Mouse (Mus musculus): ENCODE data around the gene Irf2.
A peak's percentile ranks its signal among the peaks of the same experiment; 100 is the strongest.

Gene Irf2

DNA sequence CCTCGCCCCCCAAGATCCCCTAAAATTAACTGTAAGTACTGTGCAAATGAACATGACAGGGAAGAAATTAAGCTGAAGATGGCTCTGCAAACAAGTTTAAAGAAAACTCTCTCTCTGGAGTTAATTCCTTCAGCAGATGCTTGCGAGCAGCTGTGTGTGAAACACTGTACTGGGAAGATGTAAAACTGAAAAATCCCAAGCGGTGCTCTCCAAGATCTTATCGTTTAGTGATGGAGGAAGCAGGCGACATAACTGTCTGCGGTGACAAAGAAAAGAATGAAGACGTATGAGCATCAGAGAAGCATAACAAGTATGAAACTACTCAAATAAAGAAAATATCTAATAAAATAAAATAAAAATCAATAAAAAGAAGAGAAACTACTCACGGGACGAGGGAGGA, 18.1 kb downstream of the Irf2 start:
- no peak for DNase-seq (ENCODE audit: low read depth, low spot score)

DNA sequence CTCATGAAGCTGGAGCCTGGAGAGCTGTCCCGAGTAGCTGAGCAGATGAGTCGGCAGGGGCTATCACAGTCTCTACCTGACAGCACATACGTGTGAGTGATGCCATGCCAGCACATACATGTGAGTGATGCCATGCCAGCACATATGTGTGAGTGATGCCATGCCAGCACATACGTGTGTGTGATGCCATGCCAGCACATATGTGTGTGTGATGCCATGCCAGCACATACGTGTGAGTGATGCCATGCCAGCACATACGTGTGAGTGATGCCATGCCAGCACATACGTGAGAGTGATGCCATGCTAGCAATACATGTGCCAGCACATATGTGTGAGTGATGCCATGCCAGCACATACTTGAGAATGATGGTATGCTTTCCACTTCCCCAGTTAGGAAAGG, 18.6 kb downstream of the Irf2 start:
- DNase-seq (ENCODE audit: low read depth, low spot score) = no peak

GRCm38 (mm10) chr8:46758676-46759075, 19.1 kb downstream of the Irf2 start:
- no peak for DNase-seq (ENCODE audit: low read depth, low spot score)

DNA sequence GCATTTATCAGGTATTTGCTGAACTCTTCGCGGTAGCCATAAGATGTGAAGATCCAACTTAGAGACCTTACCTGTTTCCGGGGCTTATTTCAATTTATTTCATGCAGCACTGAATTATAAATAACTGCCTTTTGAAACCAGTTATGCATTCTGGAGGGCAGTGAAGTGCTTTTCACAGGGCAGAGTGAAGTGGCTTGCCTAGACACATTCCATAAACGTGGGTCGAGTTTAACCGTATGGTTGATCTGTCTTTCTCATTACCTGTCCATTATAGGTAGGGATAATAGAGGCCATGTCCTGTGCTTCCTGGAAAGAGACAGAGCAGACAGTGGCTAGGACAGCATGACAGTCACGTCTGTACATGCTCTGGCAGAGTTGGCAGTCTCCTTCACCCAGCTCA, 20.0 kb downstream of the Irf2 start:
- DNase-seq (ENCODE audit: low read depth, low spot score) = no peak

- no peak for DNase-seq (ENCODE audit: low read depth, low spot score)
Measured at GRCm38 (mm10) chr8:46760701-46761100, 21.2 kb downstream of the Irf2 start.

- DNase-seq (ENCODE audit: low read depth, low spot score) = no peak
Measured at GRCm38 (mm10) chr8:46761454-46761853, 21.9 kb downstream of the Irf2 start.

DNA sequence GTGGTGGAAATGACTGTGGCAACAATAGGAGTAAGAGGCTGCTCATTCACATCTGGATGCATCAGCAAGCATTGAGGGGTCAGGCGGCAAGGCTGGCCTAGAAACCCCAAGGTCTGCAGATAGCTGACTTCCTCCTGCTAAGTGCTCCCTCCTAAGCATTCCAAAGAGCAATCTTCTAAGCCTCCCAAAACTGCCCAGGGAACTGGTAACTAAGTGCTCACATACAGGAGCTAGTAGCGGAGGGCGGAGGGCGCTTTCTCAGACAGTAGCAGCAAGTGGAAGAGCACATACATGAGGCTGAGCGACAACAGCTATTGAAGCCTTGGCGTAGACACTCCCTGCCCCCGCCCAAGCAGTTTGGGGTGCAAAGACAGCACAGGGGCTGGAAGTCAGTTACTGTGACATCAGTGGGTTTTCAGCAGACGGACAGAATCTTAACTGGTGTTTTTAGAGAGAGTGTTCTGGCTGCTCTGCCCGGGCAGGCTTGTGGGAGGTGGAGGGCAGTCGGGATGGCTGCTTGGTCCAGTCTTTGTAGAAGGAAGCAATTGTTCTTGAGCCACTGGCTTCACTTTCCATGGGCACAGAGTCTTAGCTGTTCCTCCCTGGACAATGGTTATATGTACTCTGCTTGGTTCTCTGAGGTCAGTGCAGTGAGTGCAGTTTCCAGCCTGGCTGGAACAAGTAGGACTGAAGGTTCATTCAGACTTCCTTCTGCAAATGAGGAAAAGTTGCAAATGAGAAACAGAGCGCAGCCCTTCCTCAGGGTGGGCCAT, 30.1 kb downstream of the Irf2 start:
- peak; percentile 34 for DNase-seq (ENCODE audit: low read depth, low spot score)

DNA sequence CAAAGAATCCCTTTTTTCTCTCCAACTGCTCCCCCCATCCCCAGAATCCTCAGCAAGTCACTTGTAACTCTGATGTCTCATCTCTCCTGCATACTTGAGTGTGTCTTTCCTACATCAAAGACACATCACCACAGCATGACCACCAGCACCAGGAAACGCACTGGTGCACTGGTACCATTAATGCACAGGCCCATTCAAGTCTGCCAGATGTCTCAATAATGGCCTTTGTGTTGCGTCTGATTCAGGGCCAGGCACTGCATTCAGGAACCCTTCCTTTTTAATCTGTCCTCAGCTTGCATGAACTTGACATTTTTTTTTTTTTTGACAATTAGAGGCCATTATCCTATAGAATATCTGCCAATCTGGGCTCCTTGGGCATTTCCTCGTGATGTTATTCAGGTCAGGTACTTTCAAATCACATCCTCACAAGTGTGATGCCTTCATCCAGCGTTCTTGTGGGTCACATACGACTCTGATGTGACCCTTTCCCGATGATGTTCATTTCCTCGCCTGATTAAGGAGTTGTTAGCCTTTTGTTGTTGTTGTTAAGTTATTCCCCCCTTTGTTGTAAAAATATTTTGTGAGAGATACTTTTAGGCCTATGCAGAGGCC, 31.5 kb downstream of the Irf2 start:
- no peak for DNase-seq (ENCODE audit: low read depth, low spot score)

- DNase-seq (ENCODE audit: low read depth, low spot score) = no peak
Measured at GRCm38 (mm10) chr8:46772801-46773200, 33.3 kb downstream of the Irf2 start.

DNA sequence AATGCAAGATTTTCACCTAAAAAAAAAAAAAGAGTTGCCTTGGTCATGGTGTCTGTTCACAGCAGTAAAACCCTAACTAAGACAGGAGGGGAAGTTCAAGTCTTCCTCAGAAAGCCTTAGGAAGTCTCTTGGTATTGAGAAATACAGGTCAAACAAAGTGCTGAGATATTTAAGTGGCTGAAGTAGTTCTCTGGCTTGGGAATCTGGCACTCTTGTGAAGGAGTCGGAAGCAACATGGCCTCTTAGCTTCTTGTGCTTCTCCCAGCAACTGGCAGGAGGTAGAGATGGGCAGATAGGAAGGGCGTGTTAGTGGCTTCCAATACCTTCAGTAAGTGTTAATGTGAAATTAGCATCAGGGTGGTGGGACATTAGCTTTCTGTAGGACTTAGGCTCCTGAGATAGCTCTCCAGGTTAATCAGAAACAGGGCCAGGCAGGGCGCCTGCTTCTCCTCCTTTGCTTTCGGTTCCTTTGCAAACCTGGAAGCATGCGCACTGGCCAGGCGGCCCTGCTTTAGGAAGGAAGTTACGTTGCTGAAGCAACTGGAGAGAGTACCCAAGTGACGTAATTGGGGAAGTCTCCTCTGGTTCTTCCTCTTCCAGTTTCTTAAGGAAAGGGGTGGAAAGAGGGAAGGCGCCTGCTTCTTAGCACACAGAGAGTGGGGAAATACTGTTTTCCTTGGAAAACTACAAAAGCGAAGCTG, 38.4 kb downstream of the Irf2 start:
- DNase-seq (ENCODE audit: low read depth, low spot score) = no peak

- DNase-seq (ENCODE audit: low read depth, low spot score) = no peak
Measured at GRCm38 (mm10) chr8:46781067-46781657, 41.6 kb downstream of the Irf2 start.

- no peak for DNase-seq (ENCODE audit: low read depth, low spot score)
Measured at GRCm38 (mm10) chr8:46782254-46782653, 42.7 kb downstream of the Irf2 start.

DNA sequence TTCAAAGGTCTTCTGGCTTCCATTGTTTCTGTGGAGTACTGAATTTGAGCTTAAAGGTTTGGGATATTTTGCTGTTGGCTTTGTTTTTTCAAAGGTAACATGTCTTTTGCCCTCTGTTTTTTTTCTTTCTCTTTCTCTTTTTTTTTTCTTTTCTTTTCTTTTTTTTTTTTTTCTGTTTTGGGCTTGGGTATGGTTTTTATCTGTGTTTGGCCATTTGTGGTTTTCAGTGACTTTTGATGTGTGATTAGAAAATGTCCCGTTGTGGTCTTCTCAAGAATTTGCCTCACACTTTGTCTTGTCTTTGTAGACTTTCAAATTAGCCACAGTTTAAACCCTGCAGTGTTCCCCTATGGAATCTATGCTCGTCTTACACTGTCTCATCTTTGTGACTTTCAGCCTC, 45.5 kb downstream of the Irf2 start:
- no peak for DNase-seq (ENCODE audit: low read depth, low spot score)

DNA sequence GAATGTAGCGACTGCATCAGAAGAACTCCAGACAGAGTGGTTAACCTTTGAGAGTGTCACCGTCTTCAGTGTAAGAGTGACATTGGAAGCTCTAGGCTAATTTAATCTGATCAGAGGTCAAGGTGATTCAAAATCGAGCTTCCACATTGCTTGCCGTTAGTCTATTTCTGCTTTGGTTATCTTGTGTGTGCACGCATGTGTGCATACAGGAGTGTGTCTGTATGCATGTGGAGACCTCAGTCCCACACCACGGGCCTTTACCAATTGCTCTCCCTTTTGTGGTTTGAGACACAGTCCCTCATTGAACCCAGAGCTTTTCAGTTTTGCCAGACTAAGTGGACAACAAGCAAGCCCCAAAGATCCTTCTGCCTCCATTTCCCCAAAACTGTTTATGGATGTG, 46.4 kb downstream of the Irf2 start:
- DNase-seq (ENCODE audit: low read depth, low spot score) = no peak

GRCm38 (mm10) chr8:46789091-46789881, 49.8 kb downstream of the Irf2 start:
- no peak for DNase-seq (ENCODE audit: low read depth, low spot score)

DNA sequence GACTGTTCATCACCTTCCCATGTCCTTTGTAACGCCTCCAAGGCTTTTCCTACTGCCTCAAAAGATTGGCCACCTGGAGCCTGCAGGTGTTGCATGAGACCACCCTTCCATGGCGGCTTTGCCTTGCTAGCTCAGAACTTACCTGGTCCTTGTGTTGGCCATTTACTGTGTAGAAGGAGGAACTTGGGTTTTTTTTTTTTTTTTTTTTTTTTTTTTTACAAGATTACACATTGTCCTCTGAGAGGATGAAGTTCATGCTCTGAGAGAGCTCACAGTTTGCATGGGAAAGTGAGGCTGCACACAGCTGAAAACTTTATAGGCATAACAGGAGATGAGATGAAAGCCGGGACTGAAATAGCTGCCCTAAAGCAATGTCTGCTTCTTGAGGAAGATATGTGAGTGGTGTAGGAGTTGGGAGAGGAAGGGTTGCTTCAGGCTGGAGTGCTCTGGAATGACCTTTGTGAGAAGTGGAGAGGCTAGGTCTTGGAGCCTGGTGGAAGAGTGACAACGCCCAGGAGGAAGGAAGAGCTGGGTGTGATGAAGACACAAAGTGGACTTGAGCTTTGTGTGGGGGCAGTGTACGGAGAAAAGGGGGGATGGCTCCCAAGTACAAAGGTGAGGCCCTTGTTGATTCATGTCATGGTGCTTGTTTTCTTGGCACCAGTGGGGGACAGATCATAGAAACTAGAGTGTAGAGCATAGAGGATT, 52.3 kb downstream of the Irf2 start:
- no peak for DNase-seq (ENCODE audit: low read depth, low spot score)

DNA sequence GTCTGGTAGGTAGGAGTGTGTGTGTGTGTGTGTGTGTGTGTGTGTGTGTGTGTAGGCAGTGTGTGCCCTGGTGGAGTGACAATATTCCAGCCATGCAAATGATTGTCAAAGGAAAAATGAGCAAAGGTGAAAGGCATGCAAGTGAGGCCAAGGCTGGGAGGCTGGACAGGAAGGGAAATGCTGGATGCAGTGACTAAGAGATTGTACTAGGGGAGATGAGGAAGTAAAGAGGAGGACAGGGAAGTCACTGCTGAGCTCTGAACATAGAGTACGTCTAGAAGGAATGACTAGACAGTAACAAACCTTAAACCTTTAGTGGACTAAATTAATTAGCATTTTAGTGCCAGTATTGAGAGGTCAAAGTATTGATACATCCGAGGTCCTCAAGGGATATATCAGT, 53.1 kb downstream of the Irf2 start:
- DNase-seq (ENCODE audit: low read depth, low spot score) = no peak

- no peak for DNase-seq (ENCODE audit: low read depth, low spot score)
Measured at GRCm38 (mm10) chr8:46793248-46793647, 53.7 kb downstream of the Irf2 start.

GRCm38 (mm10) chr8:46794317-46794716, 54.8 kb downstream of the Irf2 start:
- no peak for DNase-seq (ENCODE audit: low read depth, low spot score)

GRCm38 (mm10) chr8:46799212-46799611, 59.7 kb downstream of the Irf2 start:
- no peak for DNase-seq (ENCODE audit: low read depth, low spot score)

DNA sequence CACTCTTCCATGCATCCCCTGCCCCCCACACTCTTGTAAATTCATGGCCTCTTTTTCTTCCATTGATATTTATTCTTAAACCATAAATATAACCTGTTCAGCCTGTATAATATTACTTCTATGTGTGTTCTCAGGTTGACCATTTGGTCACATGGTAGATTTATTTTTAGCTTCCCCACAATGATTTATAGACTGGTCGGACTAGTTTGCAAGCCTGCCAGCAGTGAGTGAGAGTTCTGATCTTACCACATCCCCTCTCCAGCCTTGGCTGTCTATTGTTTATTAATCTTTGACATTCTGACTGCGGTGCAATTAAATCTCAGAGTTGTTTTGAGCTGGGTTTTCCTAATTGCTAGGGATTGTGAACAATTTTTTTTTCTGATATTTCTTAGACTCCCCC, 60.2 kb downstream of the Irf2 start:
- DNase-seq (ENCODE audit: low read depth, low spot score) = no peak

Measured in forelimb bud, embryonic 11.5 days (tissue).